Mouse (Mus musculus): ENCODE data around the gene Zbtb40. TPM values are rescaled to one million over a fixed set of nuclear protein-coding genes. Genes with fewer than 3 reads are reported as not detected.

The Zbtb40 gene
- total RNA-seq, 2 experiments from 2014 or later = 6.6 to 7.2 TPM

DNA sequence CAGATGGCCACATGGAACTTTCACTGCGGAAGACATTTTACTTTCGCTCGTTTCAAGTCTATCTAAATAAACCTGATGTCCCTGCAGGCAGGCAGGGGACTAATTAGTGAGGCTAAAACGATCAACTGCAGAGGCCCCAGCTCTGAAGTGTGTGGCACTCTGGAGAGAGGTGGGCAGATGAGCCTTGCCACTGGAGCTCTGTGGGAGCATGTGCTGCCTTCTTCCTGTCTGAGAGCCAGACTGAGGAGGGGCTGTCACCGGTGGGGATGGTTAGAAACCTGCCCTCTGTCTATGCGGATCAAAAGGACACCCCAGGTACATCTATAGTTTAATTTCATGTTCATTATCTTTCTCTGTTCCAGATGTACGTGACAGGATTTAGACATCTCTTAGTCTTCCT is 51.7 kb downstream of the Zbtb40 start:
- intact Hi-C loops (cut with DNase I) = no loop called here
- no peak for DNase-seq (ENCODE audit: extremely low spot score in 1 of 2, low spot score in 2 of 2)

DNA sequence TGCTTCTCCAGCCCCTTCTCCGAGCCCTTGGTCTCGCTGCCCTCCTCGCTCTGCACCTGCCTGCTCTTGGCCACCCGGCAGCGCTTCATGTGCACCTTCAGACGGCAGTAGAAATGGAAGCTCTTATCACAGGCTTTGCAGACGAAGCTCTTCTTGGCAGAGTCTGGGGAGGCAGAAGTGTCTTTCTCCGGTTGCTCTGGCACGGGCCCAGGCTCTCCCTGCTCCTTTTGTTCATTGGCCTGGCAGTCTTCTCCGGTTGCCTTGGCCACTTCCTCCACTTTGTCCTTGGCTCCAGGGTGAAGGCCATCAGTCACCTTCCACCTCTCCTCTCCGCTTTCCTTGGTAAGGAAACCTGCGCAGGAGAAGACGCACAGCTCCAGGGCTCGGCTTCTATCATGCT is 53.2 kb downstream of the Zbtb40 start:
- DNase-seq (ENCODE audit: extremely low spot score in 1 of 2, low spot score in 2 of 2) = peak in 1 of 2 experiments; percentile 52
- intact Hi-C loops (cut with DNase I) = no loop called here

DNA sequence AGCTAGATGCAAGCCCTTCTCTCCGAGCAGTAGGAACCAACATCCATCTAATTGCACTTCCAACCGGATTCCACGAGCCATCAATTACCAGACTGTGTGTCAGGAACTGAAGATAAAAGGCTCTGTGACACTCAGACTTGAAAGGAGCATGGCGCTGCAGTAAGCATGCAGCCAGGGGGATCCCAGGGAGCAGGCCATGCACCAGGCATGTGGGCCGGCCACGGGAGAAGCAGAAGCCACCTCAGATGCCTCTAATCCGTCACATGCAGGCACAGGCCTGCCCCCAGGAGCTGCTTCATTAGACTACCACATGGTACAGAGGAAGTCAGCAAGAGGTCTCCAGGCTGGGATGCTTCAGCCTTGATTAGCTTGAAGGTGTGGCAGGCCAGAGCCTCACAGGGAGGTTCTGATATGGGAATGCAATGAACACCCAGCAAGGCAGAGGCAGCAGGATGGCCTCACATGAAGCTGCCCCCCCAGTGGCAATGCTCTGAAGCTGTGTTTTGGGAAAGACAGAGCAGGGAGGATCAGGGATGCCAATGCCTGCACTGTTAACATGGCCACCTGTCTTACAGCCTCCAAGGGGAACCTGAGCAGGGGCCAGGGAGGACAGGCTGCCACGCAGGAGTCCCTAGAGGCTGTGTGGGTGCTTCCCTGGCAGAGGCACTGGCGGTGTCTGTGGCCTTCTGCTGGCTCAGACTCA is 66.5 kb downstream of the Zbtb40 start:
- intact Hi-C loops (cut with DNase I) = loop anchor here (5.0 to 10.0 kb wide), 4 partner anchors 55 to 335 kb away; partner anchors contain the start of gene C1qc

DNA sequence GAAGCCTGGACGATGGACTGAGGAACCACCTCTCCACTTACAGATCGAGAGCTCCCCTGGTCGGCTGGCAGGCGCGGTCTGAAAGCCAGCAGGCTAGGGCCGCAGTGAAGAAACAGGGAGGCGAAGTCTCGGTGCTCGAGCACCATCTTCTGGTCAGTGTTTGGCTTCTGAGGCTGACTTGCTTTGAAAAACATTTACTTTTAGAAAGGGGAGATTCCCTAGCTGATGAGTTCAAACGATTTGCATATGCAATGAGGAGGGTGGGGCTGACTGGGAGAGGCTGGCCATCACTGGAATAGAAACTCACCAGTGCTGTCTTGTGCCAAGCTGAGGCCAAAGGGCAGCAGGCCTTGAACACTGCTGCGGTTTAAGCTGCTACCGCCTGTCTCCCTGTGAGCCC is 67.3 kb downstream of the Zbtb40 start:
- peak; percentile 40 to 72 for DNase-seq (ENCODE audit: extremely low spot score in 1 of 2, low spot score in 2 of 2)
- intact Hi-C loops (cut with DNase I) = loop anchor here (5.0 to 10.0 kb wide), 4 partner anchors 54 to 334 kb away; partner anchors contain the start of gene C1qc

More for the DNA sequence above, 66.5 kb downstream of the Zbtb40 start:
- no peak for DNase-seq (ENCODE audit: extremely low spot score in 1 of 2, low spot score in 2 of 2)

DNA sequence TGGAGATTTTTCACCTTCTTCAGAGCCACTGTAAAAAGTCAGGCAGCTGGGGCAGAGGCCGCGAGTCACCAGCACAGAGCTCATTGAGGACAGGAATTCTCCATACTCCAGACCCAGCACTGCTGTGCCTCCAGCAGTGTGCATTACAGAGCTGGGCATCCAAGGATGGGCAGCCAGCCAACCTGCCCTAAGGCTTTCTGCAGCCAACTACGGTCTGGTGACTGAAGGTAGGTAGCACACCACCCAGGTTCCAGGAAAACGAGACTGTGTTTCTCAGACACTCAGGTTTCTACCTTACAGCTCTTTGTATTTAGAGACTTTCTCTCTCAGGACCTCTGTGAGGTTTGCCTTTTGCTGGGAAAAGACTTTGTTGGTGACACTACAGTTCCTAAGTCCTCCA is 67.7 kb downstream of the Zbtb40 start:
- intact Hi-C loops (cut with DNase I) = loop anchor here (5.0 to 10.0 kb wide), 4 partner anchors 54 to 334 kb away; partner anchors contain the start of gene C1qc
- DNase-seq (ENCODE audit: extremely low spot score in 1 of 2, low spot score in 2 of 2) = no peak

DNA sequence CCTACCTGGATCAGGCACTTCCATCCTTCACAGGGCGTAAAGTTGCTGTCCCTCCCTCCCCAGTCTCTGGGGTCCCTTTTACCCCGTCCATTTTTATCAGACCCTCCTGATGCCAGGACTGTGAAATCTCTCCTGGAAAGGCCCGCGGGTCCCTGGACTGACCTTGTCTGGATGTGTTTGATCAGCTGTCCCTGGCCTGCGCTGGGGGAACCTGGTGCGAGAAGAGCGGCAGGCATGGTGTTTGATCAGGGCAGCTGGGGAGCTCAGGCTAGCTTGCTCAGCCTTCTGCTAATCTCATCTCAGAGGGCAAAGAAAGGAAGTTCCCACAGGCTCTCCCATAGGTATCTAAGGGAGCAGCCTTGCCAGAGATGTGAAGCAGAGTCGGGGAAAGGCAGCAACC is 71.4 kb downstream of the Zbtb40 start:
- DNase-seq (ENCODE audit: extremely low spot score in 1 of 2, low spot score in 2 of 2) = no peak
- intact Hi-C loops (cut with DNase I) = no loop called here

DNA sequence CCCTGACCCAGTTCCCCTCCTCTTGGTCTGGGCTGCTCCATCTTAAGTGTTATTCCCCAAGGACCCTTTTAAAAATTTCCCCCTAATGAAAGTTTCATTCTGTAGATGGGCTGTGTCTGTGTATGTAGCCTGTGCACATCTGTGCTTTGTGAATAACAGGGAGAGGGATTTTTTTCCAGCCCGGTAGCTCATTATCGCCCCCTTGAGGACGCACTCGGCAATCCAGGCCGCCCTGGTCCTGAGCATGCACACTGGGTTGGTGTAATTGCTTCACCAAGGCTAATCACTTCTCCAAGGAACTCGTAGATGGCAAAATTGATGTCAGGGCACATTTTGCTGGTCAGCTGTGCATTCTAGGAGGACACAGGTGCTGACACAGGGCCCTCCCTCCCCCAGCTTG is 77.7 kb downstream of the Zbtb40 start:
- no peak for DNase-seq (ENCODE audit: extremely low spot score in 1 of 2, low spot score in 2 of 2)
- intact Hi-C loops (cut with DNase I) = no loop called here

DNA sequence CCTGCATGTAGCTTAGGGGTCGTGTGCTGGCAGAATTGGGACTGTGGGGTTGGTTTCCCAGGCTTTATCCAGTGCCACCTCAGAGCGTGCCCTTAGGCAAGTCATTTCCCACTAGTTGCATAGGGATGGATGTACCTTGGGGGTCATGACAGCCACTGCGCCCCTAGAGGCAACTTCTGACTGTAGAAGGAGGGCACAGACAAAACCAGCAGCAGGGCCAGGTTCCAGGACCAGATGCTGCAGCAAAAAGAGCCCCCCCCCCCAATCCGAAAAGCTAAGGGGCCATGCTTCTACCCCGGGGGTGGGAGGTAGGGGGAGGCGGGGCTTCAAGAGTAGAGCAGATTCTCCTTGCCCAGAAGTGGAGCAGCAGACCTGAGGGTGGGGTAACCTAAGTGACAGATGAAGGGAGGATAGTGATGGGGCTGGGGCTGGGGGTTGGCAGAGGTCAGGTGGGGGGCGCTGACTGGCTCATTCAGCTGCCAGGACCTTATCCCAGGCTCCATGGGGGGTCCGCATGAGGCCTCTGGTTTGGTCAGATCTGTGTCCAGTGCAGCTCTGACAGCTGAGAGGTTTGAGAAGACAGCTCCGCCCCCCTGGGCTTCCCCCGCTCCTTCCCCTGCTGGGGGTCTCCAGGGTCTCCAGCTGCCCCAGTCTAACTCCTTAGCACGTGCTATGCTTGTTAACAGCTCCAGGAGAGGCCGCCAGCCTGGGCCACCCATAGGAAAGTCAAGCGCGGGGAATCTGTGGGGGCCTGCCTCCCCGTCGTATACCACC is 78.9 kb downstream of the Zbtb40 start:
- no peak for DNase-seq (ENCODE audit: extremely low spot score in 1 of 2, low spot score in 2 of 2)
- intact Hi-C loops (cut with DNase I) = no loop called here

DNA sequence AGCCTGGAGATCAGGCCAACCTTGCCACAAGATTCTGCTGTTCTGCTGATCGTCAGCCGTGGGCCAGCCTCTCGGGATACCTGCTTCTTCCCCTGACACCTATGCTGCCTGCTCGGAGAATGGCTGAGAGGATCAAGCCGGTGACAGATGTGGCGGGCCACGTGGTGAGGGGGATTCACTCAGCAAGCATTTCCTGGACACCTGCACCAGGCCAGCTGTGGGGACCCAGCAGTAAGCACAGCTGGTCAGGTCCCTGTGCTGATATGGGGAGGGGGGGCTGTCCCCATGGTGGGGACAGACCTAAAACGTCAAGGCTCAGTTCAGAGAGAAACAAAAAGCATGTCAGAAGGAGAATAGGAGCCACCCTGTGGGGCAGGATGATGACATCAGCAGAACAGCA is 79.5 kb downstream of the Zbtb40 start:
- DNase-seq (ENCODE audit: extremely low spot score in 1 of 2, low spot score in 2 of 2) = no peak
- intact Hi-C loops (cut with DNase I) = no loop called here

DNA sequence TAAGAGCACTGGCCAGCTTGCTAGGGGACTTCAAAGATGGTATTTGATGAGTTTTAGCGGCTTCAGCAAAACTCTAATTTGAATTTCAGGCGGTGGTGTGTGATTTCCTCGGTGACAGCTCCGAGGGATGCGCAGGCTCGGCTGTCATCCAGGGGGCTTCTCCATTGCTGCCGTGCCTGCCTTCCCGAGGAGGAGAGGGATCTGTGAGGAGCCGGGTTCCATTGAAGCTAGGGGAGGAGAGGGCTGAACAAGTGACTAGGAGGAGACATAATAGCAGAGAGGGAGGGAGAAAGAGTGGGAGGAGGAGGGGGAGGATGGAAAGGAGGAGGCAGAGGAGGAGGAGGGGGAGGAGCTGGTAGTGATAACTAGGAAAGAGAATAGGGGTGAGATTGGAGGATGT is 81.1 kb downstream of the Zbtb40 start:
- intact Hi-C loops (cut with DNase I) = no loop called here
- DNase-seq (ENCODE audit: extremely low spot score in 1 of 2, low spot score in 2 of 2) = no peak

DNA sequence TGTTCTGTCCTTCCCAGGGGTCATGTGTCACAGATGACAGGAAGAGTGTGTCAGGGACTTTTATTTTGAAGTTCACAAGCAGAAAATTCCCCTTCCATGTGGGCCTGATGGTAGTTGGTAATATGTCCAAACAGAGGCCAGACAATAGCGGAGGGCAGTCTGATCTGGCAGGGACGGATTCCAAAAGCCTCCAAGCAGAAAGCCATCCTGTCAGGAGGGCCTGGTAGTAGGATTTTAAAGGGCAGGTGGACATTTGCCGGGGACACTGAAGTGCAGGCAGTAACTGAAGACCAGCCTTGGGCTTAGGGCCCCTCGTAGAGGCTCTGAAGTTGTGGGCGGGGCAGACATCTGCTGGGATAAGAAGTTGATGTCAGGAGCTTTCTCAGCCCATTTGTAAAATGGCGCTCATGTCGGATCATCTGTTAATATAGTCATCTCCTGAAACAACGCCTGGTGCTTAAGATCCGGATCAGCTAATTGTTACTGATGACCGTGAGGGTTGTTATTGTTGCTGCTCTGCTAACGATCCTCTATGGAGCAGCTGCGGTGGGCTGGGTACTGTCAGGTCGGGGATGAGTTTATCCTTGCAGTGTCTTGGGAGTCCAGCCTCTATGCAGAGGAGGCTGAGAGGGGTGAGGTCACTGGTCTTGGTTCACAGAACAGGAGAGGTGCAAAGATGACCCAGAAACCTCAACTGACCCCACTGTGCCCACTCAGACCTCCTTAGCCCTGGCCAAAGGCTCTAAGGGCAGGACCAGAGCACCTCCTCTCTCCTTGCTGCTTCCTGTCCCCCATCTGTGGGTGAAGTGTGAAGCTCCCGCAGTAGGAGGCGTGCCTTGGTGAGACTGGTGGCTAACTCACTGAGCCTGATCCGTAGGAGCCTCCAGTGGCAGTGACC is 81.9 kb downstream of the Zbtb40 start:
- no peak for DNase-seq (ENCODE audit: extremely low spot score in 1 of 2, low spot score in 2 of 2)
- intact Hi-C loops (cut with DNase I) = no loop called here

DNA sequence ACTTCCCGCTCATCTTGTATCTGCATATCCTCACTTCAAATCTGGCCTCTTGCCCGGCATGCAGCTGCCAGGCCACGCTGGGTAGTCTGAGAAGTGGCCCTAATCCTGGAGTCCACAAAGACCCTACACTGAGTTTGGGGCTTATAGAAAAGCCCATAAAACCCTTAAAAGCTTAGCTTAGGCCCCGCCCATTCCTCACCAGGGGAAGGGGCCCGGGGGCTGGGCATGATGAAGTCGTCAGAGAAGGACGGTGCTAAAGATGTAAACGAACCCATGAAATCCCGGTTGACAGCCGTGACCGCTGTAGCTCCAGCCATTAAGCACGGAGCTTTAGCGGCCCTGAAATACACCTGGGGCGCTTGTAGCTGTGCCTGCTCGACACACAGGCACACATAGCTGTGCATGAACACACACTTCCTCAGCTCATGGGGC is 83.6 kb downstream of the Zbtb40 start:
- no peak for DNase-seq (ENCODE audit: extremely low spot score in 1 of 2, low spot score in 2 of 2)
- intact Hi-C loops (cut with DNase I) = no loop called here

DNA sequence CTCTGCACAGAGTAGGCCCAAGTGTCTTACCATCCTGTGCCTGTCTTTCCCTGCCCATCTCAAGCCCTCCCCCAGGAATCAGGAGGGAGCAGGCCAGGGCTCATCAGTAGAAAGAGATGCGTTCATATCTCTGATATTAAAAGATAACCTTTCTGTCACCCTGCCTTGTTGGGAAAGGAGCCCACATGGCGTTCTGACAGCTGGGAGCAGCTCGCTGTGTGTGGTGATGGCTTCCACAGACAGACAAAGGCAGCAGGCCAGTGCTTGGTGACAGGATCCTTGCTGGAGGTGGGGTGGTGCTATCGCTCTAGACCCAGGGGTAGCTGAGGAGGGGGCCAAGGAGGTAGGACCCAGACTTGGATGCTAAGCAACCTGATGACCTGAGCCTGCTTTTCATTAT is 86.2 kb downstream of the Zbtb40 start:
- intact Hi-C loops (cut with DNase I) = no loop called here
- DNase-seq (ENCODE audit: extremely low spot score in 1 of 2, low spot score in 2 of 2) = no peak

DNA sequence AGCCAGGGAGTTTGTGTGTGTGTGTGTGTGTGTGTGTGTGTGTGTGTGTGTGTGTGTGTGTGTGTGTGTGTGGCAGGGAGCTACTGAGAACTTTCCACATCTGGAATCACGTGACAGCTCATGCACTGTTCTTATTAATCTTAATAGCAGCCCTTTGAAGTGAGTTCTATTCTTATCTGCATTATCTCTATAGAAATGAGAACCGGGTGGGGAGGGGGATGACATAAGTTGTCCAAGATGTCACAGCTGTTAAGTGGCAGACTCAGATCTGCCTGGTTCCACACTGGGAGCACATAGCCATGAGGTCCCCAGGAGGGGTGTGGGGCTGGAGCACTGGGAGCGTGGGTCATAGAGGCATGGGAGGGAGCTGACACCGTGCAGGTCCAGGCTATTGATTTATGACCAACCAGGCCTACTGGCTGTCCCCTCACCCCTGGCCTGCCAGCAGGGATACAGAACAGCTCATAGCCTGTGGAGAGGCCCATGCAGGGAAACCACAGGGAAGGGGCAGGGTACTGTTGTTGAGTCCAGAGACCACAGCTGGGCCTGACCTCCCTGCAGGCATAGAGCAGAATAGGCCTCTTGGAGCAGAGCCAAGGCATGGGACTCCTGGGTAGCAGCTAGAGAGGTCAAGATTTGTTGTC is 86.8 kb downstream of the Zbtb40 start:
- intact Hi-C loops (cut with DNase I) = no loop called here
- peak in 1 of 2 experiments; percentile 59 for DNase-seq (ENCODE audit: extremely low spot score in 1 of 2, low spot score in 2 of 2)

DNA sequence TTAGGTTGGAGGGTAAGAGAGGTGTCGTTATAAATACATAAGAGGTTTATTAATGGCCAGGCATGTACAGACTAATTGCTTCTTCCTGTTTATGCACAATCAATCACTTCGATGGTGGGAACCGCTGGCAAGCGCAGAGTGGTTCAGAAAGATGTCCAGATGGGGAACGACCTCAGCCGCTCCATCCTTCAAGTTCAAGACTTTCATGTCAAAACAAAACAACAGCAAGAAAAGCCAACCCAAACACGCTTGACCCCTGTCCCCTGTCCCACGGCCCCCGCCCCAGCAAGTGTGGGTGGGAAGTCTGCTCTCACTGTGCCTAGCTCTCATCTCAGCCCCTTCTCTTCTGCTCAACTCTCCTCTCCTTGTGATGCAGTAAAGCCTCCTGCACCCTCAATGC is 88.0 kb downstream of the Zbtb40 start:
- intact Hi-C loops (cut with DNase I) = no loop called here
- DNase-seq (ENCODE audit: extremely low spot score in 1 of 2, low spot score in 2 of 2) = no peak

DNA sequence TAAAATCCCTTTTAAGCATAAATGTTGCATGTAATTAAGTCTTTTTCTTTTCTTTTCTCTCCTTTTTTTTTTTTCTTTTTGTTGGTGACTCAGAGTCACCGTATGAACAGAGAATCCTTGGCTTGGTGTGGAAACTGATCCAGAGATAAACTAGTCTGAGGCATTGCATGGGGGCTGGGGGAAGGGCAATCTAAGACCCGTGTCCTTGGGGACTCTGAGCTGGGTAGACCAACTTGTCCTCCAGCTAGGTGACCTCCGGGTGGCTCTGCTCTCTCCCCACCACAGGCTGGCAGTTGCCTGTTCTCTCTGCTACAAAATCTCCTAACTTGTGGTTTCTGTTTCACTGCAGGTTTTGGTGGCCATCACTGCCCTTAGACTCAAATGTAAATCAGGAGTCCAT is 88.5 kb downstream of the Zbtb40 start:
- intact Hi-C loops (cut with DNase I) = no loop called here
- DNase-seq (ENCODE audit: extremely low spot score in 1 of 2, low spot score in 2 of 2) = no peak

DNA sequence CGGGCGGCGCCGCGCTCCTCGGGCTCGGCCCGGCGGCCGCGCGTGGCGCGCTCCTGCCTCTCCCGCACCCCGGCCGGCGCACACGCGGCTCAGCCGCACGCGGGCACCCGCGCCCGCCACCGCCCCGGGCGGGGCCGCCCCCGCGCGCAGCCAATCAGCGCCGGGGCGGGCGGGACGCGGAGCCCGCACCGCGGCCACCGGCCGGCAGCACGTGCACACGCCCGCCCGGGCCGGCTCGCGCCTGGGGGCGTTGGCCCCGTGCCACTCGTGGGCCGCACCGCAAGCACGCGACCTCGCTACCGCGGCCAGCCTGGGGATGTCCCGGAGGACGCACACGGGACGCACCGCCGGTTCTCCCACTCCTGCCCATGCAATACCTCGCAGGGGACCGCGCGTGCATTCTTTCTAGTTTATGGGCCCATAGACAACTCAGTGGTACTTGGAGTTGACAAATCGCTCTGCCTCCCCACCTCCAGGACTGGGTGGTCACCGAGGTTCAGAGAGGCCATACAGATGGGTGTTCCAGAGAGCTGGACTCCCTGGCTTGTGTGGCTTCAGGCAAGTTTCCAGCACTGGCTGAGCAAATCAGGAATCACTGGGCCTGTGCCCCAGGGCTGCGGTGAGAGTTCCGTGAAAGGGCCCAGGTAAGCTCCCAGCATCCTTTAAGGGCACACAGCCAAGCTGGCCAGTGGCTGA is 91.7 kb downstream of the Zbtb40 start, which contains the start of gene Epha8:
Epha8 (minus strand) TSS at position 66 of the 696 bp plus-strand sequence.
- intact Hi-C loops (cut with DNase I) = no loop called here
- peak in 1 of 2 experiments; percentile 50 for DNase-seq (ENCODE audit: extremely low spot score in 1 of 2, low spot score in 2 of 2)

DNA sequence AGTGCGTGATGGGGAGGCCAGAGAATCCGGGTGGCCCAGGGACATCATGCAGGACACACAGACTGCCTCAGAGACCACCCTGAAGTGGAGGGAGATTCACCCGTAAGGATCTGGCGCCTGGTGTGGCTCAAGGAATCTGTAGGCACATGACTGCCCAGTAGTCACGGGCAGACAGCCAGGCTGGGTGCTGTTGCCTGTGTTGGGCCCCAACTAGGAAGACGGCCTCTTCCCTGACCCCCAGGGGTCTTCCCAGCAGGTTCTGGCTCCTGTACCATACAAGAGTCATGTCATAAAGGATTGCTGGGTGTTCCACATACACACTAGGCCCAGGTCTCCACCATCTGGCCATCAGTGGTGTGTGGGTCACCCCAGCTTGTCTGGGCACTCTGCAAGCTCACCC is 94.0 kb downstream of the Zbtb40 start:
- no peak for DNase-seq (ENCODE audit: extremely low spot score in 1 of 2, low spot score in 2 of 2)
- intact Hi-C loops (cut with DNase I) = no loop called here

All from left cerebral cortex, postnatal 10 days (tissue).